Mouse (Mus musculus) midbrain, embryonic 12.5 days (tissue): Measurements from ENCODE around the gene Zfp511. TPM values are rescaled to one million over a fixed set of nuclear protein-coding genes. Genes with fewer than 3 reads are reported as not detected.
A peak's percentile ranks its signal among the peaks of the same experiment; 100 is the strongest.

Experiments
- ATAC-seq: fragments of 200-750 bp; cut with Nextera tagmentation; 2 replicates; pipeline ENCODE4 v1.8.0; 2017; ENCODE audit warnings: low read depth, moderate TSS enrichment, moderate library complexity; ENCODE audit not compliant: low FRiP score
- H3K27ac ChIP-seq: fragments of 300-500 bp; sonication (generic); replicated peaks from 2 replicates; pipeline ENCODE4 v1.5.1; 2016; ENCODE audit warnings: mild to moderate bottlenecking
- H3K27me3 ChIP-seq: fragments of 300-500 bp; sonication (generic); 2 replicates; pipeline ENCODE4 v1.6.1; 2016; ENCODE audit warnings: mild to moderate bottlenecking
- H3K36me3 ChIP-seq: fragments of 300-500 bp; sonication (generic); 2 replicates; pipeline ENCODE4 v1.6.1; 2016
- H3K4me1 ChIP-seq: fragments of 300-500 bp; sonication (generic); 2 replicates; pipeline ENCODE4 v1.6.1; 2016
- H3K4me2 ChIP-seq: fragments of 300-500 bp; sonication (generic); replicated peaks from 2 replicates; pipeline ENCODE4 v1.6.1; 2016; ENCODE audit warnings: mild to moderate bottlenecking, moderate library complexity
- H3K4me3 ChIP-seq: fragments of 300-500 bp; sonication (generic); 2 replicates; pipeline ENCODE4 v1.5.1; 2016; ENCODE audit warnings: mild to moderate bottlenecking
- H3K9ac ChIP-seq: fragments of 300-500 bp; sonication (generic); replicated peaks from 2 replicates; pipeline ENCODE4 v1.6.1; 2016; ENCODE audit warnings: mild to moderate bottlenecking, moderate library complexity
- H3K9me3 ChIP-seq: fragments of 300-500 bp; sonication (generic); 2 replicates; pipeline ENCODE4 v1.6.1; 2016; ENCODE audit warnings: mild to moderate bottlenecking
- whole genome bisulfite sequencing: fragments of 180-500 bp; shearing (Covaris S2); methylation state at CpG from one replicate; pipeline ENCODE4 v1.1.7; 2016; 5-methylcytosine and 5-hydroxymethylcytosine counted together
- polyA plus RNA-seq: library from polyadenylated mRNA; unstranded; fragments of >200 nt; fragmentation: Nextera tagmentation; extraction: Ambion mirVana; gene quantifications from 2 replicates; pipeline ENCODE4 v1.2.1, GENCODE M21; 2016

The Zfp511 gene
- polyA plus RNA-seq, 1 experiment from 2014 or later = 45.2 TPM

DNA sequence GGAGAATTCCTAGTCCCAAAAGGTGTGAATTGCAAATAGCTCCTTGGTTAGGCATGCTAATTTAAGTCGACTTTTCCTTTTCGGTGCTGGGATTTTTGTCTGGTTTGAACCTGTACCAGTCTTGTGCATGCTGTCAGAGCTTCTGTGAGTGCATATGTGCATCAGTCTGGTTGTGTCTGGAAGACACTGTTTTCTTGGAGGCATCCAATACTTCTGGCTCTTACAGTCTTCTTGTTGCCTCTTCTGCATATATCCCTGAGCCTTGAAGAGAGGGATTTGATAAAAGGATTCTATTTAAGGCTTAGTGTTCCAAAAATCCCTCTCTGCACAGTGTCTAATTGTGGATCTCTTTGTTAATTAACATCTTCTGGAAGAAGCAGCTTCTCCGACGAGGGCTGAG lies 17.9 kb downstream of the Zfp511 start:
- H3K27me3 ChIP-seq = peaks cover 93% of the 10 kb centered on the region
- WGBS = 71% methylated on average over 4 of the region's 4 CpGs

DNA sequence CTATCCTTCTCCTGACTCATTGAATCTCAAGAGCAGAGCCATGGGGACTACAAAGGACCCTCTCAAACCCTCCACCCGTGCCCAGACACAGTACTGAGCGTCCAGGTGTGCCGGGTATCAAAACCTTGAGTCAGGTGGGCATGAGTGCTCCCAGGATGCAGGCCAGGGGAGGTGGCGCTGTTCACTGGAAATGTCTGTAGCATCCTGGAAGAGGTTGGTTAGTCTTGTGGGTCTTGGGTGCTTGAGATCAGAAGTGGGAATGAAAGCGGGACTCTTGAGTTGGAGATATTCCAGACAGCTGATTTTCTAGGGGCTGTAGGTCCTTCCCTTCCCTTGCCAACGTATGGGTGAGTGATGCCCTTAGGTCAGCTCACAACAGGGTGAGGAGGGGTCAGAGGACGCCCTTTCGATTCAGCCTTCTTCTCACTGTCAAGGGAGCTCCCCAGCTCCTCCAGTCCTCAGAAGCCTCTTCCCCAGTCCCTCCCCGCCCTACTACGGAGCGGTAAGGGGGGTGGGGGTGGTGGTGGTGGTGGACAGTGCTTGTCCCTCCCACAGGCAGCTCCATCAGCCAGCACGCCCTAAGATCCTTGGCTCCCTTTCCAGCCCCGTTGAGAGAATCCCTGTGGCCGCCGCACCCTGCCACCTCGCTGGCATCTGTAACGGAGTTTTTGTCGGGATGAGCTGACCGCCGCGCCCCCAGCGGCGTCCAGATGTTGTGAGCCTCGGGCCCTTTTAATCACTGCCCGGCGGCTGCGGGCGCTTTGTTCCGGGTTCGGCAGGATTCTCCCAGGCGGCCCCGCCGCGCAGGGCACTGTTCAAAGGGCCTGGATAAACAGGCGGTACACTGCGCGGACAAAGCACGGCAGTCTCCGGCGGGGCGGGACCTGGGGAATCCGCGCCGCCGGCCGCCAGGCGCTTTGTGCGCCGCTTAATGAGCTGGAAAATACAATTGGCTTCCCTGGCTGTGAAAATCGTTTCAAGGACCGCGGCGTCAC lies 21.5 kb downstream of the Zfp511 start:
- 3% methylated on average over 53 of the region's 53 CpGs for WGBS
- peak; percentile 81 for ATAC-seq
- Histone ChIP-seq H3K27ac (peak overlapping the region; percentile 88), H3K9ac (peak overlapping the region; percentile 61), H3K9me3 (no peaks in the 10 kb centered on the region), H3K4me3 (peak overlapping the region; percentile 43), H3K36me3 (no peaks in the 10 kb centered on the region), H3K27me3 (peaks cover 93% of the 10 kb centered on the region), H3K4me1 (peaks cover 54% of the 10 kb centered on the region), H3K4me2 (peak overlapping the region; percentile 65)

More for the DNA sequence above, 17.9 kb downstream of the Zfp511 start:
- Histone ChIP-seq H3K4me3 (no peak overlapping the region), H3K36me3 (no peaks in the 10 kb centered on the region), H3K4me1 (peaks cover 25% of the 10 kb centered on the region), H3K27ac (no peak overlapping the region), H3K9me3 (no peaks in the 10 kb centered on the region), H3K9ac (no peak overlapping the region), H3K4me2 (no peak overlapping the region)
- ATAC-seq = no peak

DNA sequence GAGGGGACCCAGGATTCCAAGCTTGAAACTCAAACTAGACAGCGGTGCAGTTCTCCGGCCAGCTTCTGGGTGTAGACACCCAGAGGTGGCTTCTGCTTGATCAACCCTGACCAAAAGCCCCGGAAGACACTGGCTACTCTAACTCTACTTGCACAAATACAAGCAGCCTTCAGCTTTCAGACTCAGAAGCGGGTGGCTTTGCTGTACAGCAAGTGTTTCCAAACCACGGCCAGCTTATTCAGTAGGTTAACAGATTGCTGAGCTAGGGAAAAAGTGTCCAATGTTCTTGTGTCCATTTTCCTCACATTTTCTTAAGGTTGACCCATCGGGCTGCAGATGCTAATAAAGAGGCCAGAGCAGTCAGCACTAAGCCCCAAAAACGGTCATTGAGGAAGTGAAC lies 22.3 kb downstream of the Zfp511 start:
- H3K9ac ChIP-seq = peak overlapping the region; percentile 61; the same call in 1 of the 2 replicates
- peak overlapping the region; percentile 43 for H3K4me3 ChIP-seq
- H3K27ac ChIP-seq = peak overlapping the region; percentile 88
- H3K9me3 ChIP-seq = no peaks in the 10 kb centered on the region
- WGBS = 5% methylated on average over 7 of the region's 7 CpGs
- H3K4me1 ChIP-seq = peaks cover 57% of the 10 kb centered on the region
- no peak for ATAC-seq
- H3K4me2 ChIP-seq = peak overlapping the region; percentile 65
- peaks cover 93% of the 10 kb centered on the region for H3K27me3 ChIP-seq
- H3K36me3 ChIP-seq = no peaks in the 10 kb centered on the region

DNA sequence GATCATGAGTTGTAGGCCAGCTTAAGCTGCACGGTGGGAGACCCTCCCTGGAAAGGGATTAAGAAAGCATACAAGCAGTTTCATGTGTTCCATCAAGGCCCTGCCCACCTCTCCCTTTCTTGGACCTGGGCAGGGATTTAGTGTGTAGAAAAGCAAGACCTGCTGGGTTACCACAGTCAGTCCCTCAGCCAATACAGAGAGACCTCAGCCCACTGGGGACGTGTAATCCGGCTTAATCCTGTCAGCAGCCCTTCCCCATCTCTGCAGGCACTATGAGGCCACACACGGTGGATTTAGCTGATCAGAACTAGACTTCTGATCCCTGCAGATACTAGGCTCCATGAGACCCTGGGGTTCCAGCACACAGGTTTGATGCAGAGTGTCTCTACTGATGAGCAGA lies 23.4 kb downstream of the Zfp511 start:
- H3K27ac ChIP-seq = no peak overlapping the region
- peaks cover 95% of the 10 kb centered on the region for H3K27me3 ChIP-seq
- ATAC-seq = no peak; the same call in 1 of the 2 replicates
- peaks cover 57% of the 10 kb centered on the region for H3K4me1 ChIP-seq
- 8% methylated on average over 4 of the region's 4 CpGs for WGBS
- H3K9ac ChIP-seq = no peak overlapping the region
- no peaks in the 10 kb centered on the region for H3K9me3 ChIP-seq
- no peak overlapping the region for H3K4me3 ChIP-seq
- H3K36me3 ChIP-seq = no peaks in the 10 kb centered on the region
- no peak overlapping the region for H3K4me2 ChIP-seq

DNA sequence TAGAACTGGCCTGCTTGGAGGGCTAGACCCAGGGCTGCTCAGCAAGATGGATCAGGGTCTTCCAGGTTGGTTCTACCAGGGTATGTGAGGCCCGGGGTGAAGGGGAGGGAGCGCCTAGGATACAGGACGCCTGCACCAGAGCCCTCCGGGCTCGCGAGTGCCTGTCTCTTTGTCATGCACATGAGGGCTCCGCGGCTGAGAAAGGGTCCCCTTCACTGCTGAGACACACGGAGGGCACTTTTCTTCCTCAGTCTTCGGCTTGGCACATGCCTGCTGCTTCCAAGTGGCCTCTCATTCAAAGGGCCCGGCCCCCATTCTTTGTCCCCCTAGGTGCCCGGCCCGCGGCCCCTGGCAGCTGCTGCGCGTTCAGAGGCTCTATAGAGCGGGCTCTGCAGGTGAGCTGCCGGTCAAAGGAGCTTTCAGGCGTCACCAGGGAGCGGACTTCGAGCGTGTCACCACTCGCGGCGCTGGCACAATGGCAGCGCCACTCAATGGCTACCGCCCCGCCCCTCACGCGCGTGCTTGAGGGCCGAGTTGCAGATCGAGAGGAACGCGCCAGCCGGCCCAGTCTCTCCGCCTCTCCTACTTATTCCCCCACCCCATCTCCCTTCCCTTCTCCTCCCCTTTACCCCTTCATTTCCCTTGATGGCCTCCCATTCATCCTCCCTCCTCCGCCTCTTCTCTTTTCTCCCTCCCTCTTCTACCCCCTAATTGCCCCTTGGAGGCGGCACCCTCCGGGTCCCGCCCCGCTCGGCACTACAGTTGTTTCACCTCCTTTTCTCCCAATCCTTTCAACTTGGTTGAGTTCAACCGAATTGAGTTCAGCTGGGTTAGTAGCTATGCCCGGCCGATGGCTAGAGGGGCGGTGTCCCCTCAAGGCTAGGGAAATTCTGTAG lies 25.0 kb downstream of the Zfp511 start:
- H3K4me1 ChIP-seq = peaks cover 60% of the 10 kb centered on the region
- WGBS = under 1% methylated on average over 45 of the region's 47 CpGs
- ATAC-seq = peak; percentile 64
- H3K4me3 ChIP-seq = peak overlapping the region; percentile 29
- H3K27me3 ChIP-seq = peaks cover 95% of the 10 kb centered on the region
- peak overlapping the region; percentile 57 for H3K4me2 ChIP-seq
- no peaks in the 10 kb centered on the region for H3K36me3 ChIP-seq
- no peaks in the 10 kb centered on the region for H3K9me3 ChIP-seq
- peak overlapping the region; percentile 26; the same call in 1 of the 2 replicates for H3K9ac ChIP-seq
- H3K27ac ChIP-seq = peak overlapping the region; percentile 60

DNA sequence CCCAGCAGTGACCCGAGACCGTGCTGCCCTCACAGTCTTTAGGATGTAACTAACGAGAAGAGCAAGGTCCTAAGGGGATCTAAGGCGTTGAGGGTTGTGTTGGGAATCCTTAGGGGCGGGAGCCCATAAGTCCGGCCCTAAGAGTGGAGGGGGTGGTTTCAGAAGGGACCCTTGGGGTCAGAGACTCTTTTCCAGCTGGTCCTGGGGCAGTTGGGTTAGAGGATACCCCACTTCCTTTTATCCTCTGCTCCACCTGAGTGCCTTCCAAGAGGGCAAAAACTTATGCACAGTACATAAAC lies 25.6 kb downstream of the Zfp511 start:
- Histone ChIP-seq H3K9ac (no peak overlapping the region), H3K27me3 (peaks cover 95% of the 10 kb centered on the region), H3K27ac (no peak overlapping the region; the same call in 1 of the 2 replicates), H3K4me1 (peaks cover 60% of the 10 kb centered on the region), H3K4me3 (peak overlapping the region; percentile 29; the same call in 1 of the 2 replicates), H3K9me3 (no peaks in the 10 kb centered on the region), H3K36me3 (no peaks in the 10 kb centered on the region), H3K4me2 (peak overlapping the region; percentile 57)
- ATAC-seq = peak; percentile 1
- WGBS = 2% methylated on average over 6 of the region's 6 CpGs

DNA sequence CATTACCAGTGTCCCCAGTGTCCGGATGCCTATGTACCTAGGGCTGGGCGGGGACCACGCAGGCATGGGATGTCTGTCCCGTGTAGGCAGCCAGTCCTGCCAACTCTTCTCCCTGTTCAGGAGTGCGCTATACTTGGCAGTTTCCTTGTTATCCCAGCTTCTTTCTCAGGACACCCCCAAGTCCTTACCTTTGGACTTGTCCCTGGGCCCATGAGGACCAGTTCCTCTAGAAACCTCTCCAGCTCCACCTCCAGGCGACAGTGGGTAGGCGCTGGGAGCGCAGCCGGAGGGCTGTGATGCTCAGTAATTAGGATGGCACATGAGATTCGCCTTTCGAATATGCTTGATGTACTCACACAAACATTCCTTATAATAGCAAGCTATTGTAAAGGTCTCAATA lies 26.1 kb downstream of the Zfp511 start:
- peaks cover 95% of the 10 kb centered on the region for H3K27me3 ChIP-seq
- peaks cover 58% of the 10 kb centered on the region for H3K4me1 ChIP-seq
- H3K4me2 ChIP-seq = 0 out of 2 replicates have a peak overlapping the region, but pooled peaks have one; percentile 57
- 12% methylated on average over 11 of the region's 11 CpGs for WGBS
- no peaks in the 10 kb centered on the region for H3K36me3 ChIP-seq
- H3K9me3 ChIP-seq = no peaks in the 10 kb centered on the region
- no peak overlapping the region for H3K27ac ChIP-seq
- H3K9ac ChIP-seq = no peak overlapping the region
- no peak overlapping the region for H3K4me3 ChIP-seq
- no peak for ATAC-seq

DNA sequence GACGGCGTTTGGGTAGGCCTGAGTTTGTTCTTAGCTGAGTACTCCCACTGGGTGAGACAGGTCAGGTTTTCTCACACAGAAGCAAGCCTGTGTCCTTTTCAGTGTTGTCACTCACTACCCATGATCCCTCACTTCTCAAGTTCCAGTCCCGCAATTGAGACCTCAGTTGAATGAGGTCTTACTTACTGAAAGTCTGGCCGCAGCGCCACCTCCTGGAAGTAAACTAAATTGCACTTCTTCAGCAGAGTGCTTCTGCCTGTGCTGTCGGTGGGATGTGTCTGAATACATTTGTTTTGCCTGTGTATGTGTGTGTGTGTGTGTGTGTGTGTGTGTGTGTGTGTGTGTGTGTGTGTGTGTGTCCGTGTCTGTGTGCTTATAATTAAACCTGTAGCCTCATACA lies 26.9 kb downstream of the Zfp511 start:
- H3K36me3 ChIP-seq = no peaks in the 10 kb centered on the region
- no peak overlapping the region for H3K27ac ChIP-seq
- no peak overlapping the region for H3K4me2 ChIP-seq
- ATAC-seq = no peak
- no peak overlapping the region for H3K9ac ChIP-seq
- no peak overlapping the region for H3K4me3 ChIP-seq
- H3K9me3 ChIP-seq = no peaks in the 10 kb centered on the region
- H3K27me3 ChIP-seq = peaks cover 99% of the 10 kb centered on the region
- WGBS = 15% methylated on average over 7 of the region's 7 CpGs
- peaks cover 51% of the 10 kb centered on the region for H3K4me1 ChIP-seq

DNA sequence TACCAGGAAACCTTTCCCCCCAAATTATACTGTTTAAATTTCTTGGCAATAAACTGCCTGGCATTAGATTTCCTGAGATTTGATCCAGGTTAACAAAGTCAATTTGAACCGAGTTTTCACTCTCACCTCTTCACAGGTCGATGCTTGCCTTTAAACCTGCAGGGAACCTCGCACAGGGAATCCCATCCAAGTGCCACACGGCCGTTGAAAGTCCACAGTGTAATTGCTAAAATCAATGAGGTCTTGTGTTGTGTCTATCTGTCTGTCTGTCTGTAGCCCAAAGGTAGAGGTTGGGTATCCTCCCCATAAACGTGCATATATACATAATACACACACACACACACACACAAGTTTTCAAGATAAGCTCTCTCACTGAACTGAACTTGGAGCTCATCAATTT lies 31.2 kb downstream of the Zfp511 start:
- Histone ChIP-seq H3K9ac (no peak overlapping the region), H3K4me2 (no peak overlapping the region), H3K4me1 (peaks cover 9% of the 10 kb centered on the region), H3K27me3 (peaks cover 95% of the 10 kb centered on the region), H3K27ac (no peak overlapping the region), H3K36me3 (no peaks in the 10 kb centered on the region), H3K4me3 (no peak overlapping the region), H3K9me3 (no peaks in the 10 kb centered on the region)
- ATAC-seq = no peak
- 66% methylated on average over 6 of the region's 6 CpGs for WGBS

DNA sequence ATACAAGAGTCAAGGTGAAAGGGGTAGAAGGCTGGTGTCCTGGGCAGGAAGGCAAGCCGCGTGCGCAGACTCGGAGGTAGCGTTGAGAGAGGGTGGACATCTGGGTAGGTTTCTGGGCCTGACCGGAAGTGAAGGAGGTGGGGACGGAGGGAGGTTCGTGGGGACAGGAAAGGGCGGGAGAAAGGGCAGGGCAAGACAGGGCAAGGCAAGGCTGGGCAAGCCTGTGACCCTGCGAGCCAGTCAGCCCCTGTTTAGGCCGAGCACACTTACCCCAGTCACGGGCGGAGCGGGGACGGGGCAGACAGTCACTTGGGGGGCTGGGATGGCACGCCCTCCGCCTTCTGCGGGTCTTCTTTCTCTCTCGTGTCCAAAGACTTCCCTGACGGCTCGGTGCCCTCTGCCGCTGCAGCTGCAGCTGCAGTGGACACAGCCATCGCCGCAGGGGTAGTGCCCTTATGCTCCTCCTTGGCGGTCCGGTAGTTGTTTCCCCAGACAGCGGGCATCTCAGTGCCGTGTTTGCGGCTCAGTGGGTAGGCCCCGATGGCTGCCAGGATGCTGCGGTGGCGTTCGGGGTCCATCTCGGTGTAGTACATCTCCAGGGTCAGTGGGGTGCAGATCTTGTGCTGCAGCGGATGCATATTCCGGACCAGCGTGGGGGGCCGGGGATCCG lies 34.0 kb downstream of the Zfp511 start:
- H3K27me3 ChIP-seq = peaks cover 85% of the 10 kb centered on the region
- H3K4me3 ChIP-seq = peak overlapping the region; percentile 22

DNA sequence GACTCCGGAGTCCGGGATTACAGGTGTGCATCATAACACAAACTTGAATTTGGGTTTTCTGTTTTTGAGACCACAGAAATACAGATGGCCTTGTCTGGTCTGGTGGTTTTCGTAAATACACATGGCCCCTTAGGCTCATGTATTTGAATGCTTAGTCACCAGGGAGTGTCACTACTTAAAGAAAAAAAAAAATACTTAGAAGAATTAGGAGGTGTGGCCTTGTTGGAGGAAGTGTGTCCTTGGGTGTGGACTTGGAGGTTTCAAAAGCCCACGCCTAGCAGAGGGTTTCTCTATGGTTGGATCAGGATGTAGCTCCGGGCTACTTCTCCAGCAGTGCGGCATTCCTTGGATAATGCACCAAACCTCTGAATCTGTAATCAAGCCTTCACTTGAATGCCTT lies 41.5 kb downstream of the Zfp511 start:
- no peak for ATAC-seq
- Histone ChIP-seq H3K4me3 (no peak overlapping the region), H3K4me1 (peaks cover 26% of the 10 kb centered on the region), H3K27ac (no peak overlapping the region), H3K27me3 (peaks cover 72% of the 10 kb centered on the region), H3K9ac (no peak overlapping the region), H3K36me3 (no peaks in the 10 kb centered on the region), H3K4me2 (no peak overlapping the region), H3K9me3 (no peaks in the 10 kb centered on the region)
- 73% methylated on average over 6 of the region's 6 CpGs for WGBS

More for the DNA sequence above, 34.0 kb downstream of the Zfp511 start:
- ATAC-seq = no peak
- Histone ChIP-seq H3K9ac (no peak overlapping the region; the same call in 1 of the 2 replicates), H3K27ac (no peak overlapping the region), H3K4me2 (peak overlapping the region; percentile 41), H3K4me1 (no peaks in the 10 kb centered on the region), H3K36me3 (no peaks in the 10 kb centered on the region), H3K9me3 (no peaks in the 10 kb centered on the region)
- 32% methylated on average over 38 of the region's 39 CpGs for whole genome bisulfite sequencing
